Mouse (Mus musculus) v-Abl transformed pro-B cells (cell line): Measurements from ENCODE around the gene Dnah10.
"Not testable (repeated sequence)": the region's sequence is repeated elsewhere in the genome, so short reads cannot be mapped to it uniquely, and the experiment has no call there.

ENCODE experiments used
- in situ Hi-C, 2 experiments: fragments of 400-800 bp; cut with MboI; formaldehyde crosslinking; loops; one replicate each; pipeline ENCODE4 v1.15.1; 2025; ENCODE audit not compliant: unreplicated experiment in 2 of 2

Gene Dnah10

GRCm38 (mm10) chr5:124724997-124725396 is at the start of gene Dnah10:
Gene Dnah10 (plus strand): TSS chr5:124725085.
- in situ Hi-C loops: no loop called here

GRCm38 (mm10) chr5:124713741-124714140 is 11.1 kb upstream of the Dnah10 start:
- in situ Hi-C loops: no loop called here

- in situ Hi-C loops: no loop called here
These were observed 9.8 kb upstream of the Dnah10 start for GRCm38 (mm10) chr5:124715135-124715534.

GRCm38 (mm10) chr5:124717969-124718368 is 6.9 kb upstream of the Dnah10 start:
- in situ Hi-C loops: no loop called here

- in situ Hi-C loops: no loop called here
These were observed 6.5 kb upstream of the Dnah10 start for GRCm38 (mm10) chr5:124718396-124718795.

- in situ Hi-C loops: no loop called here
These were observed 1.8 kb upstream of the Dnah10 start for GRCm38 (mm10) chr5:124723125-124723524.

- in situ Hi-C loops: no loop called here
These were observed 4.8 kb downstream of the Dnah10 start for GRCm38 (mm10) chr5:124729662-124730206.

- in situ Hi-C loops: no loop called here
These were observed 9.1 kb downstream of the Dnah10 start for GRCm38 (mm10) chr5:124733961-124734360.

- in situ Hi-C loops: no loop called here
These were observed 17.2 kb downstream of the Dnah10 start for GRCm38 (mm10) chr5:124741898-124742599.

- in situ Hi-C loops: no loop called here
These were observed 19.0 kb downstream of the Dnah10 start for GRCm38 (mm10) chr5:124743841-124744240.

- in situ Hi-C loops: no loop called here
These were observed 21.3 kb downstream of the Dnah10 start for GRCm38 (mm10) chr5:124746220-124746619.

- in situ Hi-C loops: no loop called here
These were observed 23.4 kb downstream of the Dnah10 start for GRCm38 (mm10) chr5:124748296-124748695.

GRCm38 (mm10) chr5:124751656-124752055 is 26.8 kb downstream of the Dnah10 start:
- in situ Hi-C loops: no loop called here

GRCm38 (mm10) chr5:124761011-124761410 is 36.1 kb downstream of the Dnah10 start:
- in situ Hi-C loops: no loop called here

GRCm38 (mm10) chr5:124761787-124762186 is 36.9 kb downstream of the Dnah10 start:
- in situ Hi-C loops: no loop called here

- in situ Hi-C loops: no loop called here
These were observed 49.7 kb downstream of the Dnah10 start for GRCm38 (mm10) chr5:124774552-124774951.

- in situ Hi-C loops: not testable (repeated sequence)
These were observed 51.4 kb downstream of the Dnah10 start for GRCm38 (mm10) chr5:124776289-124776688.

GRCm38 (mm10) chr5:124777178-124777709 is 52.4 kb downstream of the Dnah10 start:
- in situ Hi-C loops: no loop called here

- in situ Hi-C loops: no loop called here
These were observed 55.0 kb downstream of the Dnah10 start for GRCm38 (mm10) chr5:124779926-124780325.

- in situ Hi-C loops: no loop called here
These were observed 56.8 kb downstream of the Dnah10 start for GRCm38 (mm10) chr5:124781696-124782095.

GRCm38 (mm10) chr5:124785650-124786049 is 60.8 kb downstream of the Dnah10 start:
- in situ Hi-C loops: no loop called here

- in situ Hi-C loops: no loop called here
These were observed 67.2 kb downstream of the Dnah10 start for GRCm38 (mm10) chr5:124792112-124792511.
